In the genomic region with DNA sequence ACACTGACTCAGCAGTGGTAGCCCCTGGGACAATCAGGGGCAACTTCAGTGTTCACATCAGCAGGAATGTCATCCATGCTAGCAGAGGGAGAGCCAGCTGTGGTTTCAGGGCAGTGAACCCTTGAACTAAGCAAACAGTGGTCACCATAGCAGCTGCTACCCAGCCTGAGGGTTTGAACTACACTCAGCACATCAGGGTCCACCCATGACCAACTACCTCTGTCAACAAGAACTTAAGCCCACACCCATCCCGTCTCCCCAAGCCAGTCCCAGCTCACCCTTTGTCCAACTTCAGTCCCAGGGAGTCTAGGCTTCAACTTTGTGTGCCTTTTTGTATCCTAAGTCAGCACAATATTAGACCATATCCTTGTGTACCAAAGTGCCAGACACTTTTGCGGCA, we compare ENCODE assay signal across 21 mouse cellular contexts.
"Had no signal": no experiment of that assay in that cellular context is flagged by ENCODE, and none has a peak within 500 bp of the region (broad histone marks: within the 10 kb centered on the region; RNA-seq: fewer than 3 reads in every experiment).

No protein-coding gene starts in this region.

- H3K4me3 ChIP-seq: kidney, embryonic 15.5 days; left cerebral cortex, adult 2 months; limb, embryonic 13.5 days; liver, embryonic 13.5 days; lung, embryonic 15.5 days; stomach, embryonic 15.5 days had no signal

- H3K4me1 ChIP-seq: liver, embryonic 13.5 days; lung, embryonic 15.5 days; stomach, embryonic 15.5 days had no signal

- H3K36me3 ChIP-seq: kidney, embryonic 15.5 days; liver, embryonic 13.5 days; lung, embryonic 15.5 days; stomach, embryonic 15.5 days had no signal

- DNase-seq: kidney, adult 2 months; kidney, postnatal 10 days; kidney, postnatal 36 days; layer of hippocampus, postnatal 36 days; liver; liver, embryonic 13.5 days; lung, postnatal 14 days; lung, postnatal 4 days; midbrain, embryonic 14.5 days; retina, postnatal 1 day; right cerebral cortex, postnatal 25 days; spleen, adult 18-20 months; thymus, adult 18-20 months; thymus, postnatal 36 days had no signal

- H3K9me3 ChIP-seq: kidney, embryonic 15.5 days; limb, embryonic 13.5 days; liver, embryonic 13.5 days; lung, embryonic 15.5 days; stomach, embryonic 15.5 days had no signal

- H3K4me2 ChIP-seq: kidney, embryonic 15.5 days; limb, embryonic 13.5 days; liver, embryonic 13.5 days; lung, embryonic 15.5 days; midbrain, embryonic 11.5 days; stomach, embryonic 15.5 days had no signal

- ATAC-seq: intestine, embryonic 16.5 days had no signal

- H3K9ac ChIP-seq: kidney, embryonic 15.5 days; limb, embryonic 13.5 days; liver, embryonic 13.5 days; lung, embryonic 15.5 days; stomach, embryonic 15.5 days had no signal

- H3K27me3 ChIP-seq: kidney, embryonic 15.5 days; limb, embryonic 13.5 days; lung, embryonic 15.5 days; stomach, embryonic 15.5 days had no signal

- H3K27ac ChIP-seq: kidney, embryonic 15.5 days; left cerebral cortex, adult 2 months; limb, embryonic 13.5 days; liver, embryonic 13.5 days; lung, embryonic 15.5 days; stomach, embryonic 15.5 days had no signal
